9 mouse cellular contexts compared by ENCODE assay signal in genomic region chrX:106189356-106189755, GRCm38 (mm10). TPM values are rescaled to one million over a fixed set of nuclear protein-coding genes. Genes with fewer than 3 reads are reported as not detected.
A peak's percentile ranks its signal among the peaks of the same experiment; 100 is the strongest.
DNase-seq lines count a peak whose midpoint lies in the region; ATAC-seq and TF ChIP-seq lines count a peak whose summit lies in the region.
"Had no signal": no experiment of that assay in that cellular context is flagged by ENCODE, and none has a peak within 500 bp of the region (broad histone marks: within the 10 kb centered on the region; RNA-seq: fewer than 3 reads in every experiment).

No protein-coding gene starts in this region.

- peak overlapping the region; percentile 95 for H3K27ac ChIP-seq in thymus, adult 2 months (ENCODE audit: control insufficient read depth, insufficient read depth, low read length)
- H3K27ac ChIP-seq in forebrain, embryonic 14.5 days (ENCODE audit: low read depth, low read length), result no peak overlapping the region
- no peak overlapping the region for H3K27ac ChIP-seq in liver, embryonic 12.5 days
- H3K27ac ChIP-seq in stomach, postnatal 0 days (replicated peaks), result no peak overlapping the region

- peak overlapping the region; percentile 63 for H3K4me2 ChIP-seq in forebrain, embryonic 14.5 days (ENCODE audit: low read length)
- peak overlapping the region; percentile 70 for H3K4me2 ChIP-seq in liver, embryonic 12.5 days
- peak overlapping the region; percentile 57 for H3K4me2 ChIP-seq in stomach, postnatal 0 days (replicated peaks; ENCODE audit: low read depth)

- ATAC-seq in forebrain, embryonic 14.5 days, result no peak
- no peak for ATAC-seq in liver, embryonic 12.5 days
- no peak for ATAC-seq in stomach, postnatal 0 days (ENCODE audit: low FRiP score, low TSS enrichment)

- H3K4me1 ChIP-seq in thymus, adult 2 months (replicated peaks; ENCODE audit: control insufficient read depth, insufficient read depth, low read length), result peaks cover 17% of the 10 kb centered on the region
- peaks cover 9% of the 10 kb centered on the region; the same call in 1 of the 2 replicates for H3K4me1 ChIP-seq in forebrain, embryonic 14.5 days (ENCODE audit: control insufficient read depth, insufficient read depth, low read length)
- H3K4me1 ChIP-seq in liver, embryonic 12.5 days, result peaks cover 29% of the 10 kb centered on the region
- no peaks in the 10 kb centered on the region for H3K4me1 ChIP-seq in stomach, postnatal 0 days (replicated peaks; ENCODE audit: control insufficient read depth, insufficient read depth)

- WGBS in thymus, adult 2 months, result 8% methylated on average over 5 of the region's 5 CpGs
- WGBS in forebrain, embryonic 14.5 days, result 65% methylated on average over 5 of the region's 5 CpGs
- 38% methylated on average over 5 of the region's 5 CpGs for WGBS in liver, embryonic 12.5 days (ENCODE audit: insufficient replicate concordance)
- WGBS in stomach, postnatal 0 days, result 62% methylated on average over 5 of the region's 5 CpGs

- no peaks in the 10 kb centered on the region for H3K9me3 ChIP-seq in forebrain, embryonic 14.5 days (replicated peaks; ENCODE audit: control insufficient read depth, low read length)
- H3K9me3 ChIP-seq in liver, embryonic 12.5 days (replicated peaks), result no peaks in the 10 kb centered on the region
- no peaks in the 10 kb centered on the region for H3K9me3 ChIP-seq in stomach, postnatal 0 days (ENCODE audit: control insufficient read depth, low read length)

- TF ChIP-seq CTCF in thymus, adult 2 months (IDR thresholded peaks at IDR 0.05; ENCODE audit: borderline replicate concordance, control insufficient read depth, extremely low read depth, insufficient read depth, low read length, poor library complexity), result no peak
- no peak for TF ChIP-seq CTCF in stomach, postnatal 0 days (IDR thresholded peaks at IDR 0.05; ENCODE audit: low read depth)

- H3K27me3 ChIP-seq in thymus, adult 2 months (ENCODE audit: control insufficient read depth, insufficient read depth, low read length), result no peaks in the 10 kb centered on the region
- no peaks in the 10 kb centered on the region for H3K27me3 ChIP-seq in forebrain, embryonic 14.5 days (replicated peaks; ENCODE audit: control insufficient read depth, insufficient read depth, low read length)
- 0 out of 2 replicates have a peak, but pooled peaks cover 3% of the 10 kb centered on the region for H3K27me3 ChIP-seq in liver, embryonic 12.5 days (replicated peaks)
- H3K27me3 ChIP-seq in stomach, postnatal 0 days (ENCODE audit: control insufficient read depth, insufficient read depth, low read length), result no peaks in the 10 kb centered on the region

- H3K9ac ChIP-seq in forebrain, embryonic 14.5 days (ENCODE audit: low read length), result no peak overlapping the region; the same call in 1 of the 2 replicates
- H3K9ac ChIP-seq in liver, embryonic 12.5 days, result peak overlapping the region; percentile 70; the same call in 1 of the 2 replicates
- no peak overlapping the region for H3K9ac ChIP-seq in stomach, postnatal 0 days (ENCODE audit: low read length)

- no peak for TF ChIP-seq POLR2A in thymus, adult 2 months (IDR thresholded peaks at IDR 0.05; ENCODE audit: control insufficient read depth, extremely low read depth, insufficient read depth, low read length, poor library complexity)

- no peak for TF ChIP-seq EP300 in stomach, postnatal 0 days (optimal IDR thresholded peaks at IDR 0.05)

- DNase-seq in thymus, adult 2 months, result no peak
- DNase-seq in thymus, adult 18-20 months, result no peak
- no peak for DNase-seq in forebrain, embryonic 14.5 days (ENCODE audit: low spot score)
- DNase-seq in stomach, postnatal 0 days (ENCODE audit: low spot score), result no peak
- DNase-seq in right cerebral cortex, postnatal 25 days, result no peak
- no peak for DNase-seq in right cerebral cortex, postnatal 36 days (ENCODE audit: low spot score in 2 of 2)
- DNase-seq in frontal cortex, adult 2 months (ENCODE audit: extremely low spot score in 1 of 2, low spot score in 1 of 2), result no peak
- DNase-seq: lung, postnatal 14 days had no signal

- H3K4me3 ChIP-seq in thymus, adult 2 months (ENCODE audit: control insufficient read depth, insufficient read depth, low read length), result no peak overlapping the region
- H3K4me3 ChIP-seq in forebrain, embryonic 14.5 days (ENCODE audit: low read depth, low read length), result peak overlapping the region; percentile 39
- H3K4me3 ChIP-seq in liver, embryonic 12.5 days, result peak overlapping the region; percentile 65
- H3K4me3 ChIP-seq in stomach, postnatal 0 days (ENCODE audit: low read depth, low read length), result no peak overlapping the region

- peaks cover 6% of the 10 kb centered on the region; the same call in 1 of the 2 replicates for H3K36me3 ChIP-seq in thymus, adult 2 months (ENCODE audit: control insufficient read depth, insufficient read depth, low read length)
- peaks cover 7% of the 10 kb centered on the region; the same call in 1 of the 2 replicates for H3K36me3 ChIP-seq in forebrain, embryonic 14.5 days (ENCODE audit: control insufficient read depth, insufficient read depth, low read length)
- peaks cover 28% of the 10 kb centered on the region for H3K36me3 ChIP-seq in liver, embryonic 12.5 days
- H3K36me3 ChIP-seq in stomach, postnatal 0 days (ENCODE audit: control insufficient read depth, insufficient read depth, low read length), result no peaks in the 10 kb centered on the region

RNA-seq across cellular contexts. Expression of gene Pgk1, which starts 2.5 kb away (rescaled TPM):
- polyA plus RNA-seq in thymus, adult 2 months (2012; rRNA removed), result 115 and 117 TPM in 2 replicates
- 281 and 325 TPM in 2 replicates for polyA plus RNA-seq in forebrain, embryonic 14.5 days (2014; fragmentation: Nextera tagmentation; extraction: Ambion mirVana)
- polyA plus RNA-seq in liver, embryonic 12.5 days (2016; fragmentation: Nextera tagmentation; extraction: Ambion mirVana), result 271 and 290 TPM in 2 replicates
- 143 and 166 TPM in 2 replicates for polyA plus RNA-seq in stomach, postnatal 0 days (2015; fragmentation: Nextera tagmentation; extraction: Ambion mirVana)
- polyA plus RNA-seq in frontal cortex, adult 2 months (2012; rRNA removed), result 437 and 488 TPM in 2 replicates

RNA-seq across cellular contexts. Expression of gene Taf9b, which starts 31.6 kb away (rescaled TPM):
- 4.4 and 5.5 TPM in 2 replicates for polyA plus RNA-seq in thymus, adult 2 months (2012; rRNA removed)
- 19.1 and 19.7 TPM in 2 replicates for polyA plus RNA-seq in forebrain, embryonic 14.5 days (2014; fragmentation: Nextera tagmentation; extraction: Ambion mirVana)
- 7.8 and 8.8 TPM in 2 replicates for polyA plus RNA-seq in liver, embryonic 12.5 days (2016; fragmentation: Nextera tagmentation; extraction: Ambion mirVana)
- polyA plus RNA-seq in stomach, postnatal 0 days (2015; fragmentation: Nextera tagmentation; extraction: Ambion mirVana), result 9.5 and 10.2 TPM in 2 replicates
- 24.4 and 24.9 TPM in 2 replicates for polyA plus RNA-seq in frontal cortex, adult 2 months (2012; rRNA removed)

RNA-seq across cellular contexts. Expression of gene Tlr13, which starts 46.4 kb away (rescaled TPM):
- polyA plus RNA-seq in thymus, adult 2 months (2012; rRNA removed), result 0.87 and 1.3 TPM in 2 replicates
- polyA plus RNA-seq in forebrain, embryonic 14.5 days (2014; fragmentation: Nextera tagmentation; extraction: Ambion mirVana), result 0.23 and 0.25 TPM in 2 replicates
- 0.38 and 0.56 TPM in 2 replicates for polyA plus RNA-seq in liver, embryonic 12.5 days (2016; fragmentation: Nextera tagmentation; extraction: Ambion mirVana)
- 0.54 and 0.78 TPM in 2 replicates for polyA plus RNA-seq in stomach, postnatal 0 days (2015; fragmentation: Nextera tagmentation; extraction: Ambion mirVana)
- polyA plus RNA-seq in frontal cortex, adult 2 months (2012; rRNA removed), result 0.78 and 1.3 TPM in 2 replicates

Comparison
In these comparisons a context has a peak if more than half of its experiments do, and no peak if none do; other contexts are left out.
1. H3K4me3 ChIP-seq: peak in forebrain, embryonic 14.5 days (single experiment) and liver, embryonic 12.5 days (single experiment); none in thymus, adult 2 months (single experiment) and stomach, postnatal 0 days (single experiment).
2. Peak in every context shown above with its lines, with median percentiles within 50 percentile points of each other: H3K4me2 ChIP-seq.